Mouse (Mus musculus): ENCODE data around the gene Zscan20.

- TF ChIP-seq POLR2A (IDR thresholded peaks at IDR 0.05; ENCODE audit: insufficient read length, low read depth) (no peak), MYOG (IDR thresholded peaks at IDR 0.05; ENCODE audit: control insufficient read depth in 1 of 3, insufficient read depth in 1 of 3, insufficient read length in 2 of 3, low read depth in 2 of 3) (no peak), USF1 (IDR thresholded peaks at IDR 0.05; ENCODE audit: low read depth) (no peak), SRF (IDR thresholded peaks at IDR 0.05; ENCODE audit: control insufficient read depth, insufficient read length, low read depth) (no peak), MAX (IDR thresholded peaks at IDR 0.05; ENCODE audit: low read depth) (no peak), MYOD1 (IDR thresholded peaks at IDR 0.05; ENCODE audit: control insufficient read depth in 1 of 3, insufficient read length in 2 of 3, low read depth in 2 of 3) (no peak), E2F4 (IDR thresholded peaks at IDR 0.05; ENCODE audit: insufficient read depth) (no peak)
Observed at GRCm38 (mm10) chr4:128621109-128621508, 11.2 kb upstream of the Zscan20 start.
